Mouse (Mus musculus): ENCODE results near the gene Socs2. TPM values are rescaled to one million over a fixed set of nuclear protein-coding genes. Genes with fewer than 3 reads are reported as not detected.

The Socs2 gene
- polyA plus RNA-seq, 1 experiment, result 75.1 TPM

DNA sequence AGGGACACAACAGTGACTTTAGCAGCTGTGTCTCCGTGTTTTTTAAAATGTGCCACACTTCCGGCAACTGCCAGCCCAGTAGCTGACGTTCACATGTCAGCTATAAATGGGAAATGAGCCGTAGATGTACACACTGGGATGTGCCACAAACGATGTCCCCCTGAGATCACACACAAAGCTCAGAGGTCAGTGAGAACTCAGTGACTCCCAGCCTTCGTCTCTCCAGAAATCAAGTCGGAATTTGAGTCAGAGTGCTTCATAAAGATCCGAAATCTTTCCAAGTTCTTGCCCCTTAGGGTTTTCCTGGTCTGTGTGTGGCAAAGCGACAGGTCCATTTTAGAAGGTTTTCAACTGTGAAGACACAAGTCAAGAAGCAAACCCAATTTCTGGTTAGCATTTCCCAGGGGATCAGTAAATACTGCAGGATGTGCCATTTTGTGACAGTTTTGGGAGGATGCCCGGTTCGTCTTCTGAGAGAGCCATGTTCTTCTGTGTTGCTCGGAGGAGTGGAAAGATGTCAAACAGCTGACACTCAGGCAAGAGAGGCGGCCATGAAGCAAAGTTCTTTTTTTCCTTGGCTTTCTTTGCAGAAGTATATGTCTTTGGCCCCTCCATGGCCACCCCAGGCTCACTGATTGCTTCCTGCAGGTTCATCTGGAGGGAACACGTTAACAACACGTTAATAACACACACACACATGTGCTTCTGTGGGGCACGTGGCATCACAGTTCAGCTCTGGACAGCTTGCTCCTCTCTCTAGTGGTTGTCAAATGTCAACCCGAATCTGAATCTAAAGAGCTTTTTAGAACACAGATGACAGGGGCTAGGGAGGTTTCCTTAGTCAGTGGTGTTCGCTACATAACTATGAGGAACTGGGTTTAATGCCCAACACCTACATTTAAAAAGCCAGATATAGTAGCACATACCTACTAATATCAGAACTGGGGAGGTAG lies 28.4 kb upstream of the Socs2 start:
- H3K27me3 ChIP-seq (ENCODE audit: control insufficient read depth, insufficient read depth, low read length, poor library complexity, severe bottlenecking), result no peaks in the 10 kb centered on the region
- no peaks in the 10 kb centered on the region for H3K9me3 ChIP-seq (replicated peaks; ENCODE audit: control insufficient read depth, insufficient read depth, low read length, poor library complexity, severe bottlenecking)
- H3K36me3 ChIP-seq (ENCODE audit: control insufficient read depth, insufficient read depth, low read length, poor library complexity, severe bottlenecking), result 0 out of 2 replicates have a peak, but pooled peaks cover 5% of the 10 kb centered on the region
- H3K4me3 ChIP-seq (ENCODE audit: low read depth, low read length), result no peak overlapping the region
- no peak overlapping the region for H3K27ac ChIP-seq (ENCODE audit: insufficient read depth, low read length)
- TF ChIP-seq EP300 (IDR thresholded peaks at IDR 0.05; ENCODE audit: insufficient read depth, low read depth, low read length) (no peak), POLR2A (IDR thresholded peaks at IDR 0.05; ENCODE audit: insufficient read depth, low read length) (no peak), CTCF (IDR thresholded peaks at IDR 0.05; ENCODE audit: low read depth, low read length) (no peak)
- no peak overlapping the region for H3K9ac ChIP-seq (ENCODE audit: low read depth, poor library complexity, severe bottlenecking)
- no peaks in the 10 kb centered on the region for H3K4me1 ChIP-seq (ENCODE audit: control insufficient read depth, insufficient read depth, low read length)

DNA sequence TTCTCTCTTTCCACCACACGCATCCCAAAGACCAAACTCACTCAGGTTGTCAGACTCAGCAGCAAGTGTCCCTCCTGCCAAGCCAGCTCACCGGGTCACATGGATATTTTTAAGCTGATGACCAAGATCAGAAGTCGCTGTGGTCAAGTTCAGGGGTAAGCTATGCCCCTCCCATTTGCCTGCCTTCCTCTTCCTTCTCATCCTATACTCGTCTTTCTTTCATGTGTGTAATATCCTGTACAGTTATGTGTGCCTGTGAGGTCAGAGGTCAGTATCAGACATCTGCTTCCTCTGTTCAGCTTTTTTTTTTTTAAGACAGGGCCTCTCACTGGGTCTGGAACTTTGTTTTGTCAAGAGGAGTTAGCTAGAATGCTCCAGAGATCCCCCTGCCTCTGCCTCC lies 25.4 kb upstream of the Socs2 start:
- no peaks in the 10 kb centered on the region for H3K4me1 ChIP-seq (ENCODE audit: control insufficient read depth, insufficient read depth, low read length)
- no peak overlapping the region for H3K9ac ChIP-seq (ENCODE audit: low read depth, poor library complexity, severe bottlenecking)

DNA sequence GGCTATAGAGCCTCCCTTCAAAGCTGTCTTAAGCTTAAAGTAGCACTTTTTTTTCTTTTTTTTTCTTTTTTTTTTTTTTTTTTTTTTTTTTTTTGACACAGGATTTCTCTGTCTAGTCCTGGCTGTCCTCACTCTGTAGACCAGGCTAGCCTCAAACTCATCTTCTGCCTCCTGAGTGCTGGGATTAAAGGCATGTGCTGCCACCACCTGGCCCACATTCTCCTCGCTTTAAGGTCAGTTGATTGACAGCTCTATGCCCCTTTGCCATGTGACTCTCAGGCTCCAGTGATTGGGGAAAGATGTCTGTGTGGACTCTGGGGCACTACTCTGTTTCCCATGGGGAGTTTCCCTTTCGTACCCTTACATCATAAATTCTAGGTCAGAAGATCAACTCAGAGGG lies 23.6 kb upstream of the Socs2 start:
- Histone ChIP-seq H3K4me1 (ENCODE audit: control insufficient read depth, insufficient read depth, low read length) (no peaks in the 10 kb centered on the region), H3K27ac (ENCODE audit: insufficient read depth, low read length) (no peak overlapping the region), H3K4me3 (ENCODE audit: low read depth, low read length) (no peak overlapping the region), H3K9ac (ENCODE audit: low read depth, poor library complexity, severe bottlenecking) (no peak overlapping the region), H3K36me3 (ENCODE audit: control insufficient read depth, insufficient read depth, low read length, poor library complexity, severe bottlenecking) (0 out of 2 replicates have a peak, but pooled peaks cover 5% of the 10 kb centered on the region), H3K9me3 (replicated peaks; ENCODE audit: control insufficient read depth, insufficient read depth, low read length, poor library complexity, severe bottlenecking) (no peaks in the 10 kb centered on the region), H3K27me3 (ENCODE audit: control insufficient read depth, insufficient read depth, low read length, poor library complexity, severe bottlenecking) (no peaks in the 10 kb centered on the region)
- TF ChIP-seq POLR2A (IDR thresholded peaks at IDR 0.05; ENCODE audit: insufficient read depth, low read length), result no peak
- TF ChIP-seq EP300 (IDR thresholded peaks at IDR 0.05; ENCODE audit: insufficient read depth, low read depth, low read length), result no peak
- peak; percentile 47 for TF ChIP-seq CTCF (IDR thresholded peaks at IDR 0.05; ENCODE audit: low read depth, low read length)

More for the DNA sequence above, 25.4 kb upstream of the Socs2 start:
- Histone ChIP-seq H3K27me3 (ENCODE audit: control insufficient read depth, insufficient read depth, low read length, poor library complexity, severe bottlenecking) (no peaks in the 10 kb centered on the region), H3K9me3 (replicated peaks; ENCODE audit: control insufficient read depth, insufficient read depth, low read length, poor library complexity, severe bottlenecking) (no peaks in the 10 kb centered on the region), H3K4me3 (ENCODE audit: low read depth, low read length) (no peak overlapping the region), H3K36me3 (ENCODE audit: control insufficient read depth, insufficient read depth, low read length, poor library complexity, severe bottlenecking) (0 out of 2 replicates have a peak, but pooled peaks cover 5% of the 10 kb centered on the region), H3K27ac (ENCODE audit: insufficient read depth, low read length) (no peak overlapping the region)
- TF ChIP-seq CTCF (IDR thresholded peaks at IDR 0.05; ENCODE audit: low read depth, low read length) (no peak), POLR2A (IDR thresholded peaks at IDR 0.05; ENCODE audit: insufficient read depth, low read length) (no peak), EP300 (IDR thresholded peaks at IDR 0.05; ENCODE audit: insufficient read depth, low read depth, low read length) (no peak)

DNA sequence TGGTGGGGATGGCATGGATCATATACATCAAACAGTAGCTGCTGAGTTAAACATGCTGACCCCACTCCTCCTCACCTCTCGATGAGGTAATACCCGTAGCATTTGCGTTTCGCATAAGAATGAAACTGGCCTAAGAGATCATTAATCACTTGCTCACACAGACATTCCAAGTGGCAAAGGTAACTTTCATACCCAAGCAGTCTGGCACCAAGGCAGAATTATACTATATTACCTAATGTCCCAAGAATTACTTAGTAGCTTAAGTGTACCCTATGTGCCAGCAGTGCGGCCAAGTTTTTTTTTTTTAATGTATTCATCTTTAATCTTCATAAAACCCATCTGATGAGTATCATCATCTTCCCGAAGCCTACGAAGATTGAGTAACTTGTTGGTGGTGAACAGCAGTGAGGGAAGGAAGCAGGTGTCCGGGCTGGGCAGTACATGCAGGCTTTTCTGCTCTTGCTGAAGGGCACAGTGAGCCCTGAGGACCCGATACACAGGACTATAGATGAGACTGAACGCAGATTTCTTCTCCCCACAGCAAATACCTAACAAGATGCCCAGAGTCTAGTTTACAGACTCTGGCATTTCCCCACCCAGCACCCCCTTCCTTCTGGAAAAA lies 22.8 kb upstream of the Socs2 start:
- Histone ChIP-seq H3K27ac (ENCODE audit: insufficient read depth, low read length) (no peak overlapping the region), H3K4me1 (ENCODE audit: control insufficient read depth, insufficient read depth, low read length) (no peaks in the 10 kb centered on the region), H3K27me3 (ENCODE audit: control insufficient read depth, insufficient read depth, low read length, poor library complexity, severe bottlenecking) (no peaks in the 10 kb centered on the region), H3K4me3 (ENCODE audit: low read depth, low read length) (no peak overlapping the region), H3K9me3 (replicated peaks; ENCODE audit: control insufficient read depth, insufficient read depth, low read length, poor library complexity, severe bottlenecking) (no peaks in the 10 kb centered on the region), H3K36me3 (ENCODE audit: control insufficient read depth, insufficient read depth, low read length, poor library complexity, severe bottlenecking) (0 out of 2 replicates have a peak, but pooled peaks cover 5% of the 10 kb centered on the region), H3K9ac (ENCODE audit: low read depth, poor library complexity, severe bottlenecking) (no peak overlapping the region)
- TF ChIP-seq EP300 (IDR thresholded peaks at IDR 0.05; ENCODE audit: insufficient read depth, low read depth, low read length), result no peak
- no peak for TF ChIP-seq CTCF (IDR thresholded peaks at IDR 0.05; ENCODE audit: low read depth, low read length)
- TF ChIP-seq POLR2A (IDR thresholded peaks at IDR 0.05; ENCODE audit: insufficient read depth, low read length), result no peak

DNA sequence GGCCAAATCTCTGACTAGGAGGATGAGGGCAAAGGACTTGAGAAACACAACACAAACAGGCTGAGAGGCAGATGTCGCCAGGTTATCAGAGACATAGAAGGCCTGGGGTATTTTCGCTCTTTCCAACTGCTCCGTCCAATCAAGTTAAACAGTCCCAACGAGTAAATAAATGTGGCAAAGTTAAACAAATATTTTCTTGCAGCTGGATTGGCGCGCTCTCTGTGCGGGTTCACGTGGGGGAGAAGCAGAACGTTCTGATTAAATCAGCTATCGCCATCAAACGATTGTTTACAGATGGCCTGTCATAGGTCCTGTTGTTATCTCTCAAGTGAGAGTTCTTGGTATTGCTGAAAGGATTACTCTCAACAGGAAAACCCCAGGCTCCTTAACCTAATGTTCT lies 22.0 kb upstream of the Socs2 start:
- H3K27me3 ChIP-seq (ENCODE audit: control insufficient read depth, insufficient read depth, low read length, poor library complexity, severe bottlenecking), result no peaks in the 10 kb centered on the region
- H3K4me1 ChIP-seq (ENCODE audit: control insufficient read depth, insufficient read depth, low read length), result no peaks in the 10 kb centered on the region
- no peak overlapping the region for H3K4me3 ChIP-seq (ENCODE audit: low read depth, low read length)
- no peak overlapping the region for H3K27ac ChIP-seq (ENCODE audit: insufficient read depth, low read length)
- TF ChIP-seq POLR2A (IDR thresholded peaks at IDR 0.05; ENCODE audit: insufficient read depth, low read length) (no peak), EP300 (IDR thresholded peaks at IDR 0.05; ENCODE audit: insufficient read depth, low read depth, low read length) (no peak), CTCF (IDR thresholded peaks at IDR 0.05; ENCODE audit: low read depth, low read length) (no peak)
- no peaks in the 10 kb centered on the region for H3K9me3 ChIP-seq (replicated peaks; ENCODE audit: control insufficient read depth, insufficient read depth, low read length, poor library complexity, severe bottlenecking)
- H3K36me3 ChIP-seq (ENCODE audit: control insufficient read depth, insufficient read depth, low read length, poor library complexity, severe bottlenecking), result 0 out of 2 replicates have a peak, but pooled peaks cover 3% of the 10 kb centered on the region
- no peak overlapping the region for H3K9ac ChIP-seq (ENCODE audit: low read depth, poor library complexity, severe bottlenecking)

Measured in ES-Bruce4 (cell line).